Mouse (Mus musculus) limb, embryonic 13.5 days (tissue): ENCODE measurements at regions not wholly inside any gene's neighbourhood (a gene's known extent, or its start where the extent isn't known, plus 50 kb on each side); places are given as distances from the start of the nearest gene placed in this dataset.

Experiments used
- ATAC-seq: fragments of 200-750 bp; cut with Nextera tagmentation; 2 replicates; pipeline ENCODE4 v1.8.0; 2017; ENCODE audit warnings: low read depth, moderate number of reproducible peaks, moderate TSS enrichment; ENCODE audit not compliant: low FRiP score
- H3K27ac ChIP-seq: fragments of 300-500 bp; sonication (generic); 2 replicates; pipeline ENCODE4 v1.5.1; 2015; ENCODE audit warnings: inconsistent platforms, mild to moderate bottlenecking, moderate library complexity
- H3K27me3 ChIP-seq: fragments of 300-500 bp; sonication (generic); 2 replicates; pipeline ENCODE4 v1.6.1; 2015; ENCODE audit warnings: mild to moderate bottlenecking, inconsistent platforms
- H3K36me3 ChIP-seq: fragments of 300-500 bp; sonication (generic); 2 replicates; pipeline ENCODE4 v1.6.1; 2015; ENCODE audit warnings: inconsistent platforms, mild to moderate bottlenecking, moderate library complexity
- H3K4me1 ChIP-seq: fragments of 300-500 bp; sonication (generic); 2 replicates; pipeline ENCODE4 v1.6.1; 2015; ENCODE audit warnings: inconsistent platforms
- H3K4me2 ChIP-seq: fragments of 300-500 bp; sonication (generic); replicated peaks from 2 replicates; pipeline ENCODE4 v1.6.1; 2015; ENCODE audit warnings: inconsistent platforms, mild to moderate bottlenecking, moderate library complexity
- H3K4me3 ChIP-seq: fragments of 300-500 bp; sonication (generic); 2 replicates; pipeline ENCODE4 v1.5.1; 2015; ENCODE audit warnings: moderate library complexity, mild to moderate bottlenecking, inconsistent platforms
- H3K9ac ChIP-seq: fragments of 300-500 bp; sonication (generic); 2 replicates; pipeline ENCODE4 v1.6.1; 2015; ENCODE audit warnings: mild to moderate bottlenecking, inconsistent platforms
- H3K9me3 ChIP-seq: fragments of 300-500 bp; sonication (generic); 2 replicates; pipeline ENCODE4 v1.6.1; 2016; ENCODE audit warnings: inconsistent platforms
- WGBS: fragments of 180-500 bp; shearing (Covaris S2); methylation state at CpG from one replicate; pipeline ENCODE4 v1.1.7; 2015; 5-methylcytosine and 5-hydroxymethylcytosine counted together

GRCm38 (mm10) chr11:114152716-114153115, 85.9 kb upstream of the Sdk2 start:
- no peaks in the 10 kb centered on the region for H3K36me3 ChIP-seq
- no peak for ATAC-seq
- no peak overlapping the region for H3K4me2 ChIP-seq
- WGBS = 84% methylated on average over 15 of the region's 15 CpGs
- H3K4me1 ChIP-seq = no peaks in the 10 kb centered on the region
- no peak overlapping the region for H3K27ac ChIP-seq
- no peaks in the 10 kb centered on the region for H3K27me3 ChIP-seq
- H3K9ac ChIP-seq = no peak overlapping the region
- no peaks in the 10 kb centered on the region for H3K9me3 ChIP-seq
- no peak overlapping the region for H3K4me3 ChIP-seq

DNA sequence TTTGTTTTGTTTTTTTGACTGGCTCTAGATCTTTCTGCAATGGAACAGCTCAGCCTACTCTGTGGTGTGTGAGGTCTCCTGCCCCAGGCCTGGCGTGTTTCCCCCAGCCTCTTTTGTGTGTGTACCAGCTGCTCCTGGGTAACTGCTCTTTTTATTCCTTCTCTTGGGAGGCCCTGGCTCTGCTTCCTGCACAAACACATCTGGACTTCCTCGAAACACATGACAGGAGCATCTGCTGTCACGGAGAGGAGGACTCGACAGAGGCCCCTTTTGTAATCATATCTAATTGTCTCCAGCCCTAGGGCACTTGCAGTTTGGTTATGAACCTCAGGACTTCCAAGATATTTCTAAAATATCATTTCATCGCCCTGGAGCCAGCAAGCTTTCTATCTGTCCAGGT, 79.5 kb upstream of the Sdk2 start:
- no peak overlapping the region for H3K4me3 ChIP-seq
- H3K36me3 ChIP-seq = no peaks in the 10 kb centered on the region
- no peak overlapping the region for H3K9ac ChIP-seq
- H3K4me1 ChIP-seq = peaks cover 13% of the 10 kb centered on the region
- ATAC-seq = no peak
- WGBS = 16% methylated on average over 5 of the region's 5 CpGs
- H3K27me3 ChIP-seq = no peaks in the 10 kb centered on the region
- H3K9me3 ChIP-seq = no peaks in the 10 kb centered on the region
- H3K4me2 ChIP-seq = no peak overlapping the region
- no peak overlapping the region for H3K27ac ChIP-seq

- Histone ChIP-seq H3K9ac (no peak overlapping the region), H3K36me3 (no peaks in the 10 kb centered on the region), H3K9me3 (no peaks in the 10 kb centered on the region), H3K4me3 (no peak overlapping the region), H3K27me3 (peaks cover 16% of the 10 kb centered on the region), H3K27ac (no peak overlapping the region), H3K4me1 (peaks cover 8% of the 10 kb centered on the region; the same call in 1 of the 2 replicates), H3K4me2 (no peak overlapping the region)
- ATAC-seq = no peak
- 44% methylated on average over 8 of the region's 8 CpGs for WGBS
Measured at GRCm38 (mm10) chr11:114129270-114129669, 62.4 kb upstream of the Sdk2 start.

DNA sequence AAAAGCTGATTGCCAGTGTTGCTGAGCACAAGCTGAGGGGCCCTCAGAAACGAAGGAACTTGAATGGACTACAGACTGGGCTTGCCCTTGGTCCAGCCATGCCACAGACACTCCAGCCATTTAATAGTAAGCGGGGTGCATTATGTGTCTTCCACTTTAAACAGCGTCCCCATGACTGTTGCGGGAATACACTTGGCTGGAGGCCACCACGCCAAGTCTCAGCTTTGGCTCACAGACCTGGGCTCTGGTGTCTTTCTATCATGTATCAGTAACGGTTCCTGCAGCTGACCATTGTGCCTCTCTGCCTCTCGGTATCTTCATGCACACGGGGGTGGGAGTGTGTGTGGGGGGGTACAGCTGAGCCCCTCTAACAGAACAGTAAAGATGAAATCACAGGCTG, 62.0 kb upstream of the Sdk2 start:
- Histone ChIP-seq H3K27me3 (peaks cover 16% of the 10 kb centered on the region), H3K27ac (no peak overlapping the region), H3K36me3 (no peaks in the 10 kb centered on the region), H3K9me3 (no peaks in the 10 kb centered on the region), H3K9ac (no peak overlapping the region), H3K4me2 (no peak overlapping the region), H3K4me1 (peaks cover 8% of the 10 kb centered on the region; the same call in 1 of the 2 replicates), H3K4me3 (no peak overlapping the region)
- WGBS = 81% methylated on average over 8 of the region's 8 CpGs
- no peak for ATAC-seq

GRCm38 (mm10) chr11:114127426-114127825, 60.6 kb upstream of the Sdk2 start:
- no peak overlapping the region for H3K4me3 ChIP-seq
- H3K9ac ChIP-seq = no peak overlapping the region
- H3K36me3 ChIP-seq = no peaks in the 10 kb centered on the region
- H3K27me3 ChIP-seq = peaks cover 16% of the 10 kb centered on the region
- H3K4me2 ChIP-seq = no peak overlapping the region
- WGBS = 31% methylated on average over 8 of the region's 8 CpGs
- peaks cover 8% of the 10 kb centered on the region; the same call in 1 of the 2 replicates for H3K4me1 ChIP-seq
- no peak for ATAC-seq
- H3K27ac ChIP-seq = no peak overlapping the region
- H3K9me3 ChIP-seq = no peaks in the 10 kb centered on the region

DNA sequence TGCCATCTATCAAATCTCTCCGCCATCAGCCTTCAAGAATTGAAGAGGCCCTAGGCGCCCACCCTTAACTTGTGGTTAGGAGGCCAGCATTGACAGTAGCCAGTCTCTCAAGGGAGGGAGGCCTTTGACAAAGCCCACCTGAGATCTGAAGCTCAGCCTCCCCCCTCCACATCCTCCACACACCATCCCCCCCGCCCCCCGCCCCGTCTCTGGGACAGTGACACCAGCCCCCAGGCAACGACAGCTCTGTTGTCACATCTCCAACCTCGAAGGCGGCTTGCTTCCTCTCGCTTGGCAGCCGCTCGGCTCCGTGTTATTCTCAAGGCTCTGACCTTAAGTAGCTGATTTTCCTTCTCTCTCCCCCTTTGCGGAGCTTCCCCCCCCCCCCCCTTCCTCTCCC, 55.3 kb upstream of the Sdk2 start:
- H3K9ac ChIP-seq = no peak overlapping the region
- H3K9me3 ChIP-seq = no peaks in the 10 kb centered on the region
- H3K36me3 ChIP-seq = no peaks in the 10 kb centered on the region
- WGBS = 70% methylated on average over 12 of the region's 13 CpGs
- H3K4me3 ChIP-seq = no peak overlapping the region
- H3K4me2 ChIP-seq = no peak overlapping the region
- H3K4me1 ChIP-seq = peaks cover 16% of the 10 kb centered on the region
- no peak for ATAC-seq
- no peak overlapping the region for H3K27ac ChIP-seq
- H3K27me3 ChIP-seq = peaks cover 9% of the 10 kb centered on the region; the same call in 1 of the 2 replicates

GRCm38 (mm10) chr11:114119135-114119534, 52.3 kb upstream of the Sdk2 start:
- Histone ChIP-seq H3K4me2 (peak overlapping the region; percentile 49), H3K9me3 (no peaks in the 10 kb centered on the region), H3K27ac (no peak overlapping the region), H3K36me3 (no peaks in the 10 kb centered on the region), H3K27me3 (peaks cover 9% of the 10 kb centered on the region; the same call in 1 of the 2 replicates), H3K4me1 (peaks cover 25% of the 10 kb centered on the region), H3K4me3 (no peak overlapping the region), H3K9ac (no peak overlapping the region; the same call in 1 of the 2 replicates)
- ATAC-seq = no peak
- WGBS = 20% methylated on average over 9 of the region's 9 CpGs
